Mouse (Mus musculus) hindbrain, embryonic 12.5 days (tissue): ENCODE data around the gene Agl. TPM values are rescaled to one million over a fixed set of nuclear protein-coding genes. Genes with fewer than 3 reads are reported as not detected.
A peak's percentile ranks its signal among the peaks of the same experiment; 100 is the strongest.
"Not testable (repeated sequence)": the region's sequence is repeated elsewhere in the genome, so short reads cannot be mapped to it uniquely, and the experiment has no call there.

ENCODE experiments used
- ATAC-seq: fragments of 200-750 bp; cut with Nextera tagmentation; 2 replicates; pipeline ENCODE4 v1.8.0; 2017; ENCODE audit warnings: moderate TSS enrichment; ENCODE audit not compliant: low FRiP score
- H3K27ac ChIP-seq: fragments of 300-500 bp; sonication (generic); 2 replicates; pipeline ENCODE4 v1.5.1; 2016; ENCODE audit warnings: mild to moderate bottlenecking
- H3K27me3 ChIP-seq: fragments of 300-500 bp; sonication (generic); 2 replicates; pipeline ENCODE4 v1.6.1; 2016; ENCODE audit warnings: mild to moderate bottlenecking
- H3K36me3 ChIP-seq: fragments of 300-500 bp; sonication (generic); 2 replicates; pipeline ENCODE4 v1.6.1; 2016; ENCODE audit warnings: mild to moderate bottlenecking
- H3K4me1 ChIP-seq: fragments of 300-500 bp; sonication (generic); 2 replicates; pipeline ENCODE4 v1.6.1; 2016
- H3K4me2 ChIP-seq: fragments of 300-500 bp; sonication (generic); replicated peaks from 2 replicates; pipeline ENCODE4 v1.6.1; 2016; ENCODE audit warnings: mild to moderate bottlenecking
- H3K4me3 ChIP-seq: fragments of 300-500 bp; sonication (generic); 2 replicates; pipeline ENCODE4 v1.5.1; 2016; ENCODE audit warnings: mild to moderate bottlenecking
- H3K9ac ChIP-seq: fragments of 300-500 bp; sonication (generic); 2 replicates; pipeline ENCODE4 v1.6.1; 2016; ENCODE audit warnings: mild to moderate bottlenecking, moderate library complexity
- H3K9me3 ChIP-seq: fragments of 300-500 bp; sonication (generic); replicated peaks from 2 replicates; pipeline ENCODE4 v1.6.1; 2016; ENCODE audit warnings: mild to moderate bottlenecking
- WGBS: fragments of 180-500 bp; shearing (Covaris S2); methylation state at CpG from one replicate; pipeline ENCODE4 v1.1.7; 2016; 5-methylcytosine and 5-hydroxymethylcytosine counted together
- polyA plus RNA-seq: library from polyadenylated mRNA; unstranded; fragments of >200 nt; fragmentation: Nextera tagmentation; extraction: Ambion mirVana; gene quantifications from 2 replicates; pipeline ENCODE4 v1.2.1, GENCODE M21; 2016

Agl gene
- polyA plus RNA-seq, 1 experiment from 2014 or later: 18.6 TPM

DNA sequence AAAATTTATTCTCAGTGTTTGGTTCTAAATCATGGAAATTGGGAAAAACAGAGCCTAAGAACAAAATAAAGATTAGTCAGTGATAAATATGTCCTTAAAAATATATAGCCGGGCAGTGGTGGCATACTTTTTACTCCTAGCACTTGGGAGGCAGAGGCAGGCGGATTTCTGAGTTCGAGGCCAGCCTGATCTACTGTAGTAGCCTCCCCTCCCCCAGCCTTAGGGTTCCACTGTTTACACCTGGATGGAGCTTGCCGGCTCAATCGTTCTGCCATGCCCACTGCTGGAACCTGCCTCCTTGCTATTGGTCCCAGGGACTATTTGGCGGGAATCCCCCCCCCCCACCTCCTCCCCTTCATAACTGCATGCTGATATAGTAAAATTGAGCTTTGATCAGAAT lies 2.4 kb upstream of the Agl start:
- not testable (repeated sequence) for H3K9ac ChIP-seq, H3K4me1 ChIP-seq, H3K27ac ChIP-seq, H3K27me3 ChIP-seq, H3K4me2 ChIP-seq, H3K9me3 ChIP-seq, H3K36me3 ChIP-seq, H3K4me3 ChIP-seq, ATAC-seq
- 80% methylated on average over 6 of the region's 6 CpGs for WGBS

GRCm38 (mm10) chr3:116809221-116809620 lies 1.3 kb upstream of the Agl start:
- H3K27ac ChIP-seq: no peak overlapping the region
- WGBS: 91% methylated on average over 6 of the region's 6 CpGs
- no peak overlapping the region for H3K4me2 ChIP-seq
- peaks cover 7% of the 10 kb centered on the region; the same call in 1 of the 2 replicates for H3K4me1 ChIP-seq
- H3K9ac ChIP-seq: no peak overlapping the region
- no peak overlapping the region for H3K4me3 ChIP-seq
- H3K27me3 ChIP-seq: no peaks in the 10 kb centered on the region
- no peaks in the 10 kb centered on the region for H3K36me3 ChIP-seq
- ATAC-seq: no peak
- H3K9me3 ChIP-seq: no peaks in the 10 kb centered on the region

DNA sequence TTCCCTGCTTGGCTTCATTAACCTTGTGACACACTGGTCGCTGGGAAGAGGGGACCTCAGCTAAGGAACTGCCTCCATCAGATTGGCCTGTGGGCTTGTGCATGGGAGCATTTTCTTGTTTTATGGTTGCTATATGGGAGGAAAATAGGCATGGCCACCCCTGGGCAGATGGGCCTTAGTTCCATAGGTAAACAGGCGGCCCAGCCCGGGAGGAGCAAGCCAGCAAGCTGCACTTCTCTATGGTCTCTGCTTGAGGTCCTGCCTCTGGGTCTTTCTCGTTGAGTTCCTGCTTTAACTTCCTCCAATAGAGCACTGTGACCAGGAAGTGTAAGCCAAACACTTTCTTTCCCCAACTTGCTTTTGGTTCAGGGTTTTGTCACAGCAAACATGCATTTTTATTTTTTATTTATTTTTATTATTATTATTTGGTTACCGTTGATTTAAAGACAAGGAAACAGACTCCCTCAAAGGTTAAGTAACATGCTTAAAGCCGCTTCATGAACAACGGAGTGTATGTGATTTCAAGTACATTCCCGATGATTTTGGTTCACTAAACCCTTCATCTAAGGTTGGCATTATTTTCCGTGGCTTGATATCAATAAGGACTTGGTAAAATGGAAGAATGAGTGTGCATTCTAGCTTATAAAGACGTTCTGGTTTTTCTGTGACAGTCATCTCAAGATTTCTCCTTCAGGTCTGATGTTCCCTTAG lies 696 bp upstream of the Agl start:
- ATAC-seq: peak; percentile 70
- Histone ChIP-seq H3K9ac (peak overlapping the region; percentile 76), H3K36me3 (no peaks in the 10 kb centered on the region), H3K4me2 (peak overlapping the region; percentile 56), H3K9me3 (no peaks in the 10 kb centered on the region), H3K27ac (peak overlapping the region; percentile 88; the same call in 1 of the 2 replicates), H3K27me3 (no peaks in the 10 kb centered on the region), H3K4me3 (peak overlapping the region; percentile 71), H3K4me1 (peaks cover 7% of the 10 kb centered on the region; the same call in 1 of the 2 replicates)
- 66% methylated on average over 10 of the region's 10 CpGs for WGBS

- Histone ChIP-seq H3K4me3 (no peak overlapping the region), H3K27ac (no peak overlapping the region), H3K4me2 (no peak overlapping the region), H3K27me3 (no peaks in the 10 kb centered on the region), H3K9ac (no peak overlapping the region), H3K4me1 (peaks cover 7% of the 10 kb centered on the region; the same call in 1 of the 2 replicates), H3K36me3 (0 out of 2 replicates have a peak, but pooled peaks cover 2% of the 10 kb centered on the region), H3K9me3 (no peaks in the 10 kb centered on the region)
- 87% methylated on average over 3 of the region's 3 CpGs for WGBS
- ATAC-seq: no peak
Observed at GRCm38 (mm10) chr3:116805866-116806265, 2.1 kb downstream of the Agl start.

- Histone ChIP-seq H3K4me2 (no peak overlapping the region), H3K4me3 (no peak overlapping the region)
- 51% methylated on average over 6 of the region's 6 CpGs for WGBS
Observed at GRCm38 (mm10) chr3:116804746-116805285, 3.1 kb downstream of the Agl start.

GRCm38 (mm10) chr3:116801755-116802154 lies 6.2 kb downstream of the Agl start:
- no peaks in the 10 kb centered on the region; the same call in 1 of the 2 replicates for H3K4me1 ChIP-seq
- H3K27me3 ChIP-seq: no peaks in the 10 kb centered on the region
- no peak overlapping the region for H3K27ac ChIP-seq
- H3K4me2 ChIP-seq: no peak overlapping the region
- no peak for ATAC-seq
- H3K9ac ChIP-seq: no peak overlapping the region
- WGBS: 83% methylated on average over 8 of the region's 8 CpGs
- peaks cover 7% of the 10 kb centered on the region; the same call in 1 of the 2 replicates for H3K36me3 ChIP-seq
- no peaks in the 10 kb centered on the region for H3K9me3 ChIP-seq
- no peak overlapping the region for H3K4me3 ChIP-seq

More at GRCm38 (mm10) chr3:116804746-116805285, 3.1 kb downstream of the Agl start:
- no peak for ATAC-seq
- Histone ChIP-seq H3K9ac (no peak overlapping the region), H3K36me3 (peaks cover 5% of the 10 kb centered on the region; the same call in 1 of the 2 replicates), H3K27ac (no peak overlapping the region), H3K27me3 (no peaks in the 10 kb centered on the region), H3K9me3 (no peaks in the 10 kb centered on the region), H3K4me1 (peaks cover 7% of the 10 kb centered on the region; the same call in 1 of the 2 replicates)

GRCm38 (mm10) chr3:116798821-116799510 lies 9.0 kb downstream of the Agl start:
- no peak overlapping the region for H3K9ac ChIP-seq
- no peak overlapping the region for H3K27ac ChIP-seq
- H3K4me1 ChIP-seq: no peaks in the 10 kb centered on the region
- no peak overlapping the region for H3K4me2 ChIP-seq
- no peak for ATAC-seq
- H3K9me3 ChIP-seq: no peaks in the 10 kb centered on the region
- H3K4me3 ChIP-seq: no peak overlapping the region
- 76% methylated on average over 4 of the region's 4 CpGs for WGBS
- no peaks in the 10 kb centered on the region for H3K27me3 ChIP-seq
- peaks cover 14% of the 10 kb centered on the region; the same call in 1 of the 2 replicates for H3K36me3 ChIP-seq

DNA sequence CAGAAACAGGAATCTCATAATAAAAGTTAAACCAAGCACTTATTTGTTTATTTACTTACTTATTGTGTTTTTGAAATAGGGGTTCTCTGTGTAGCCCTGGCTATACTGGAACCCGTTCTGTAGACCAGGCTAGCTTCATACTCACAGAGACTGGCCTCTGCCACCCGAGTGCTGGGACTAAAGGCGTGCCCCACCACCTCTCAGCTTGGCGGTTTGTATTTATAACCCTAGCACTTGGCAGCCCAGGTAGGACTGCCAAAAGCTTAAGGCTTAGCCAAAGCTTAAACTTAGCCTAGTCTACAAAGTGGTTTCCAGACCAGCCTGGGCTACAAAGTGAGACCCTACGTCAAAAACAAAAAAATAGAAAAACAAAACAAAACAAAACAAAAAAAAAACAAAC lies 19.1 kb downstream of the Agl start:
- Histone ChIP-seq H3K27ac (no peak overlapping the region), H3K9me3 (no peaks in the 10 kb centered on the region), H3K4me3 (no peak overlapping the region), H3K36me3 (peaks cover 57% of the 10 kb centered on the region), H3K4me2 (no peak overlapping the region), H3K9ac (no peak overlapping the region), H3K27me3 (no peaks in the 10 kb centered on the region), H3K4me1 (no peaks in the 10 kb centered on the region)
- 94% methylated on average over 5 of the region's 5 CpGs for WGBS
- no peak for ATAC-seq

DNA sequence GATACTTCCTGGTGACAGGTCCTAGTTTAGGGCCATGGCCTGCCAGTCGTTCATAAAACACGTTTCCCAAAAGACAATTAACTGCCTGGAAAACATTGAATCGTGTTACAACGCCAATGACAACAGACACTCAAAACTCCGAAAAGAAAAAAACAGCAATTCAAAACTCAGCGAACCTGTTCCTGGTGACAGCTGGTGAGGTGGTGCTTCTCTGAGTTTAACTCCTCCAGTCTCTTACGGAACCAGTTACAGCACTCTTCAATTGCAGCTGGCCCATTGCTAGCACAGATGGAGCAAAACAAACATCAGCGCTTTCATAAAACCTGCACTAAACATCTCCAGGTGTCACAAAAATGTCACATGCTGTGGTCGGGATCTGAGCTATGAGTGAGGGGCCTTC lies 21.4 kb downstream of the Agl start:
- no peaks in the 10 kb centered on the region for H3K9me3 ChIP-seq
- H3K4me2 ChIP-seq: no peak overlapping the region
- no peaks in the 10 kb centered on the region for H3K4me1 ChIP-seq
- peaks cover 54% of the 10 kb centered on the region for H3K36me3 ChIP-seq
- no peak overlapping the region for H3K27ac ChIP-seq
- ATAC-seq: no peak
- no peaks in the 10 kb centered on the region for H3K27me3 ChIP-seq
- H3K9ac ChIP-seq: no peak overlapping the region
- no peak overlapping the region for H3K4me3 ChIP-seq
- 88% methylated on average over 9 of the region's 9 CpGs for WGBS

DNA sequence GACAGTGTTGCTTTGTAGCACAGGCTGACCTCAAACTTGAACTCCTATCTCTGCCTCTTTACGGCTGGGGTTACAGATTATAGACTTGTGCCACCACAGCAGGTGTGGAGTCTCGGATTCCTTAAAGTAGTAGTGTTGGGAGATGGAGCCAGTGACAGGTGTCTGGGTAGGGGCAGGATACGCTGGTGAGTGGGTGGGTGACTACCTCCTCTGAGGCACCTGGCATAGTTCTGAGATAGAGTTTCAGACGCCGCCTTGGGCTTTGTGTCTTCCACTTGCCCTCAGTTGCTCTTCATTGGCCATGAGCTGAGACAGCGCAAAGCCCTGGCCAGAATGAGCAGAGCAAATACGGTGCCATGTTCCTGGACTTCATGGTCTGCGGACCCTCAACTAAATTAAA lies 22.1 kb downstream of the Agl start:
- WGBS: 93% methylated on average over 8 of the region's 8 CpGs
- no peak overlapping the region for H3K27ac ChIP-seq
- H3K4me2 ChIP-seq: no peak overlapping the region
- H3K4me3 ChIP-seq: no peak overlapping the region
- ATAC-seq: no peak
- no peaks in the 10 kb centered on the region for H3K27me3 ChIP-seq
- H3K36me3 ChIP-seq: peaks cover 56% of the 10 kb centered on the region
- no peaks in the 10 kb centered on the region for H3K4me1 ChIP-seq
- H3K9me3 ChIP-seq: no peaks in the 10 kb centered on the region
- no peak overlapping the region for H3K9ac ChIP-seq

DNA sequence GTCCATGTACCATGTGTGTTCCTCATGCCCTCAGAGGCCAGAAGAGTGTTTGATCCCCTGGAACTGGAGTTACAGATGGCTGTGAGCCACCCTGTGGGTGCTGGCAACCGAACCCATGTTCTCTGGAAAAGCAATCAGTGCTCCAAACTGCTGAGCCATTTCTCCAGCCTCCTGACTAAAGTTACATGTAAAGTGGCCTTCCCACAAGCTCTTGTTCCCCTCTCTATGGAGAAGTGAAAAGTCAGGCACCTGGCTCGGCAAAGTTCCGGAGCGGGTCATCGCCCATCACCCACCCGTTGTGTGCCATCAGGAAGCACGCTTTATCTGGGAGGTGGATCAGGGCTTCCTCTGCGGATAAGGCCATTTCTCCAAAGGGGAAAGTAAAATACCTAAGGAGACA lies 23.2 kb downstream of the Agl start:
- Histone ChIP-seq H3K4me1 (no peaks in the 10 kb centered on the region), H3K27ac (no peak overlapping the region), H3K4me2 (no peak overlapping the region), H3K36me3 (peaks cover 59% of the 10 kb centered on the region), H3K9ac (no peak overlapping the region), H3K9me3 (no peaks in the 10 kb centered on the region), H3K4me3 (no peak overlapping the region), H3K27me3 (no peaks in the 10 kb centered on the region)
- ATAC-seq: no peak
- 94% methylated on average over 8 of the region's 8 CpGs for WGBS

GRCm38 (mm10) chr3:116784290-116784689 lies 23.7 kb downstream of the Agl start:
- 93% methylated on average over 12 of the region's 12 CpGs for WGBS
- ATAC-seq: no peak
- Histone ChIP-seq H3K36me3 (peaks cover 61% of the 10 kb centered on the region), H3K4me2 (no peak overlapping the region), H3K4me3 (no peak overlapping the region), H3K4me1 (no peaks in the 10 kb centered on the region), H3K9ac (no peak overlapping the region), H3K27ac (no peak overlapping the region), H3K27me3 (no peaks in the 10 kb centered on the region), H3K9me3 (no peaks in the 10 kb centered on the region)
